Mouse (Mus musculus): ENCODE data around the gene Slc25a44. TPM values are rescaled to one million over a fixed set of nuclear protein-coding genes. Genes with fewer than 3 reads are reported as not detected.
A peak's percentile ranks its signal among the peaks of the same experiment; 100 is the strongest.
"Not testable (repeated sequence)": the region's sequence is repeated elsewhere in the genome, so short reads cannot be mapped to it uniquely, and the experiment has no call there.

Slc25a44 gene
- total RNA-seq, 4 experiments from 2014 or later, result 72.5 to 77.6 (median 75.9) TPM

DNA sequence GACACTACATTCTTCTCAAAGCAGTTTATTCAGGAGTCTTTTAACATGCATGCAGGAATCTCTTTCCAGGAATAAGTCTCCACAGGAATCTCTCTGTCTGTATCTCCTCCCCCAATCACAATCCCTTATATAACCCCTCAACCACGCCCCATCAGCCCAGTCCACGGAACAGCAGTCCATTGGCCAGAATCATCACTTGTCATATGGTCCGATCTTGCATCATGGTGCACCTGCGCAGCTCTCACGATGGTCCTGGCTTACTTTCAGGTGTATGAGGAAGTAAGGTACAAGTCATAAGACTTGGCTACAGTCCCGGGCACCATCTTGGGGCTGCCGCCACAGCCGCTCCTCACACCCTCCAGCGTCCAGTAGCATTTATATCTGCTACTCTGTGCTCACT is 52.3 kb downstream of the Slc25a44 start, which contains the start of gene Bglap3:
Bglap3 (minus strand) TSS at position 101 of the 400 bp plus-strand sequence.
- DNase-seq (ENCODE audit: low spot score in 2 of 2), result not testable (repeated sequence)

- not testable (repeated sequence) for DNase-seq (ENCODE audit: low spot score in 2 of 2)
Measured at GRCm38 (mm10) chr3:88368511-88368910, 56.4 kb downstream of the Slc25a44 start.

GRCm38 (mm10) chr3:88367517-88367916 is 57.4 kb downstream of the Slc25a44 start:
- DNase-seq (ENCODE audit: low spot score in 2 of 2), result not testable (repeated sequence)

DNA sequence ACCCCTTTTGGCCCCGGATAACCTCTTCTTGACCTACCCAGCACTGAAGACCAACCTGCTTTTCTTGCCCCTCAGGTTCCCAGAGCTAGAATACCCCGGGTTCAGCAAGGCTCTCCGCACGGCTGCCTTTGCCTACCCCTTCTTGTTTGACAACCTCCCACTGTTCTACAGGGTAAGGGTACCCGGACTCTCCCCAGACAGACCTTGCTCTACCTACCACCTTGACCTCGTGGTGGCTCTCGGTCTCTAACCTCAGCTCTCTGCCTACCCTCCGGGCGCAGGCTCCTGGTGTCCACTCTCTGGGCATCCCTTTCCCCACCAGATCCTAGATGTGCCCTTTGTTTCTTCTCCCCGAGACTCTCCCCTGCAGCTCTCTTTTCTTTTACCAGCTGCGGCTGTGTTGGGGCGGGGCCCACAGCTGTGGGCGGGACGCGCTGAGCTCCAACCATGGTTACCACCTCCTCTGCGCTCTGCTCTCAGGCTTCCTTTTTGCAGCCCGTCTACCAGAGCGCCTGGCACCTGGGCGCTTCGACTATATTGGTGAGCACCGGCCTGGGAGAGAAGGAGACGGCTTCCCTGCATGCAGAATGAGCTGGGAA is 58.0 kb downstream of the Slc25a44 start:
- peak; percentile 58 to 69 for DNase-seq (ENCODE audit: low spot score in 2 of 2)

DNA sequence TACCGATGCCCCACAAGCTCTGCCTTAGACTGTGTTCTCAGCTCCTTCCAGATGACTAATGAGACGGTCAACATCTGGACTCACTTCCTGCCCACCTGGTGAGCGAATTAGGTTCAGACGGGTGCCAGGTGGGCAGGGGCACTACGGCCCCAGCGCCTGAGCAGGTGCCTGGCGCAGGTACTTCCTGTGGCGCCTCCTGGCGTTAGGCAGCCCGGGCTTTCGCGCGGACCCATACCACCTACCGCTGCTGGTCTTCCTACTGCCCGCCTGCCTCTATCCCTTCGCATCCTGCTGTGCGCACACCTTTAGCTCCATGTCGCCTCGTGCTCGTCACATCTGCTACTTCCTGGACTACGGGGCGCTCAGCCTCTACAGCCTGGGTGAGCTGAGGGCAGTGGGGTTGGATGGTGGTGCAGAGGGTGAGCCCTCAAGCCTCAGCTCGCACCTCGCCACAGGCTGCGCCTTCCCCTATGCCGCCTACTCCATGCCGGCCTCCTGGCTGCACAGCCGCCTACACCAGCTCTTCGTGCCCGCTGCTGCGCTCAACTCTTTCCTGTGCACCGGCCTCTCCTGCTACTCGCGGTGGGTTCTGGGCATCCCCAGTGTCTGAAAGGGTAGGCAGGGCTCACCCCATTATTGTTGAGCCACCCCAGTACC is 59.1 kb downstream of the Slc25a44 start:
- no peak for DNase-seq (ENCODE audit: low spot score in 2 of 2)

DNA sequence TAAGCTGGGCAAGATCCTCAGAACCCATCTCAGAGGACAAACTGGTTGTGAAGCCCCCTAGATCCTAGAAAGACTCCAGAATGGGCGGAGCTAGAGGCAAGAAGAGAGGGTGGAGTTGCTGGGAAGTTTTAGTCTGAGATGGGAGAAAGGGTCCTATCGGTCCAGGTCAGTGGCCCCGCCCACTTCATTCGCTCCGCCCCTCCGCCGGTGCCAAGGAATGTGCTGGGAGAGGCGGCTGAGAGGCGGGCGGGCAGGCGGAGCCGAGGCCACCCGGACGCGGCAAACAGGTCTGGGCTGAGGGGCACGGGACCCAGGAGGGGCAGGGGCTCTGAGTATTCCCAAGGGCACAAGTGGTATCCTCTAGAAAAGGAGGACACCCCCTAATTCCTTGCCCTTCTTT is 60.6 kb downstream of the Slc25a44 start, which contains the start of gene Paqr6:
Paqr6 (plus strand) TSS at position 248 of the 400 bp plus-strand sequence.
- peak in 1 of 2 experiments; percentile 48 for DNase-seq (ENCODE audit: low spot score in 2 of 2)

DNA sequence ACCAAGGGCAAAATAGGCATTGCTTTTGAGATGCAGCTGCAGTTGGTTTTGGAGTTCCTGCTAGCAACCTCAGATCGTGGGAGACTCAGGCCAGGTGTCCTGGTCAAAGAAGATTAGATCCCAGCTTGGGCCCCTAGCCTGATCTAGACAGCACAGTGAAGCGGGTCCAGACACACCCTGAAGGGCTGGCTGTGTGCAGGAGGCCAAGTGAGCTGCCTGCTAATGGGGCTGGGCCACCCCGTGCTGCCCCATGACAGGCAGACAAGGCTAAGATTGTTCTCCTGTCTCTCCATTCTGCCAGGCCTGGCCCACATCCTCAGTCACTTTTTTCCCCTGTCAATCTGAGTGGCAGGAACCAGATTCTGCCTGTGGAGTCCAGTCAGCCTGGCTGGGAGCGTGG is 61.2 kb downstream of the Slc25a44 start:
- DNase-seq (ENCODE audit: low spot score in 2 of 2), result peak in 1 of 2 experiments; percentile 74

DNA sequence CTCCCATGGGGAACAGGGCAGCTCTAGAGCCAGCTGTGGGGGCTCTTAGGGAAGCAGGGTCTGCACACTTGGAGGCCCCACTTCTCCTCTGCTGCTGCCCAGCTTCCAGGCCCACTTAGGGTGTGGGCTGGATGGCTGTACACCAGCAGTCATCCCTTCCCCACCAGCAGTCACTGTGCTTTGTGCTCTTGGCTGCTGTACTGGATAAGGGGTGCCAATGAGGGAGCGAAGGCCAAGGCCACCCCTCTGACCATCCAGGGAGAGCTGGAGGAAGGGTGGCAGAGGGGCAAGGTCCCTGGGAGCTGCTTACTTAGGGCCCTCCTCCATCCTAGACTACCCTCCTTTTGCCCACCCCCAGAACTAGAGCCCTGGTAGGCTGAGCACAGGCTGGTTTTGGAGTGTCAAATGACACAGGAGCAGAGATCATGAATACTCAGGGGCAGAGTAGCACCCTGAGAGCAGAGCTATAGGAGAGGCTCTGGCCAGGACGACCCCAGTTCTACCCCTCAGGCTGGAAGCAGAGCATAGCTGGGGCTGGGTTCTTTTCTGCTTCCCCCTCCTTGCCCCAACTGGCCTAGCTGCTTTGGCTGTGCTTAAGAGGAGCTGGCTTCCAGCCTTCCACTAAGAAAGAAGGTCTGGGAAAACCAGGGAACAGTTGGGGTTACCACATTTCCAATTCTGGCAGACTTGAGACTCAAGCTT is 63.2 kb downstream of the Slc25a44 start:
- DNase-seq (ENCODE audit: low spot score in 2 of 2), result peak in 1 of 2 experiments; percentile 36

DNA sequence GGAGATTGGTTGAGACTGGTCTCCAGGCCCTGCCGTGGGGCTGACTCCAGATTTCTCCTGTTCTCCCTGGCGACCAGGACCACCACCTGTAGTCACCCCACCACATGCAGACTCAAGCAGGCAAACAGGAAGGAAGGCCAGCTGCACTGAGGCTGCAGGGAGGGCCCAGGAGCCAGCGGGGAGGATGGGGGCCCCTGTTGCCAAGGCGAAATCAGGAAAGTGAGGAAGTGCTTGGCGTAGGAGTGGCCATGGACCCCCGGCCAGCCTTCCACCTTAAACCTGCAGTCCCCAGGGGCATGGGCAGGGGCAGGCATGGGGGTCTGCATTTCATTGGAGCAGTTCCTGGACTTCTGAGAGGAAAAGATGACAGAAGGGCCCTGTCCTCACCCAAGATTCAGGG is 63.8 kb downstream of the Slc25a44 start:
- DNase-seq (ENCODE audit: low spot score in 2 of 2), result no peak

Small RNA genes within 50 kb of the gene (microRNA-seq; reads per million reads assigned to microRNA genes)
- 0.84 to 1.3 reads per million in 2 experiments for gene Mir7011

Other genes starting within 250 kb of the Slc25a44 start
- not detected for gene Rhbg, start 170.4 kb downstream of the Slc25a44 start, total RNA-seq (2022)
- under 1 TPM in 1 of 4 experiments, not detected in 3; 0.61 TPM for gene Gm38392, start 137.9 kb downstream of the Slc25a44 start, total RNA-seq (2022)
- 1 to 10 TPM; 3.1 to 6.6 (median 4.3) TPM for gene Tsacc, start 128.1 kb downstream of the Slc25a44 start, total RNA-seq (2022)
- gene Cct3, start 128.0 kb downstream of the Slc25a44 start, total RNA-seq (2022), result 100 to 1,000 TPM; 166 to 184 (median 173) TPM
- gene Glmp, start 100.1 kb downstream of the Slc25a44 start, total RNA-seq (2022), result 100 to 1,000 TPM in 2 of 4 experiments, 10 to 100 TPM in 2; 97.4 to 106 (median 100) TPM
- gene Tmem79, start 89.0 kb downstream of the Slc25a44 start, total RNA-seq (2022), result 1 to 10 TPM; 1.4 to 2.8 (median 1.8) TPM
- gene Smg5, start 88.9 kb downstream of the Slc25a44 start, total RNA-seq (2022), result 10 to 100 TPM; 80.2 to 90.1 (median 83.9) TPM
- gene Paqr6, start 60.6 kb downstream of the Slc25a44 start, total RNA-seq (2022), result 10 to 100 TPM; 14.4 to 16.7 (median 14.8) TPM
- 1 to 10 TPM in 2 of 4 experiments, under 1 TPM in 2; 0.63 to 2.3 (median 1.3) TPM for gene Bglap3, start 52.4 kb downstream of the Slc25a44 start, total RNA-seq (2022)
- gene Bglap2, start 46.4 kb downstream of the Slc25a44 start, total RNA-seq (2022), result 1 to 10 TPM in 3 of 4 experiments, not detected in 1; 1.1 to 1.8 (median 1.3) TPM
- gene Bglap, start 40.7 kb downstream of the Slc25a44 start, total RNA-seq (2022), result 1 to 10 TPM in 1 of 4 experiments, not detected in 3; 2.8 TPM
- 1 to 10 TPM; 7.4 to 9.2 (median 7.8) TPM for gene Pmf1, start 14.8 kb downstream of the Slc25a44 start, total RNA-seq (2022)
- 10 to 100 TPM; 63.2 to 71.4 (median 66.8) TPM for gene Sema4a, start 36.0 kb upstream of the Slc25a44 start, total RNA-seq (2022)
- 10 to 100 TPM; 50.1 to 67.5 (median 60.3) TPM for gene Lmna, start 84.8 kb upstream of the Slc25a44 start, total RNA-seq (2022)
- 1 to 10 TPM; 2.3 to 3.1 (median 2.6) TPM for gene Mex3a, start 107.3 kb upstream of the Slc25a44 start, total RNA-seq (2022)
- gene Rab25, start 123.2 kb upstream of the Slc25a44 start, total RNA-seq (2022), result not detected
- 100 to 1,000 TPM; 102 to 133 (median 110) TPM for gene Lamtor2, start 127.9 kb upstream of the Slc25a44 start, total RNA-seq (2022)
- gene Ubqln4, start 128.6 kb upstream of the Slc25a44 start, total RNA-seq (2022), result 100 to 1,000 TPM; 121 to 142 (median 129) TPM
- 10 to 100 TPM; 85.5 to 93.2 (median 89.8) TPM for gene Ssr2, start 150.7 kb upstream of the Slc25a44 start, total RNA-seq (2022)
- gene Arhgef2, start 180.8 kb upstream of the Slc25a44 start, total RNA-seq (2022), result 100 to 1,000 TPM; 228 to 247 (median 232) TPM
- gene Rxfp4, start 228.0 kb upstream of the Slc25a44 start, total RNA-seq (2022), result not detected